Mouse (Mus musculus) CD4-positive, CD25-positive, alpha-beta regulatory T cell, adult 2 months (primary cell): ENCODE results near the gene Homez.

ENCODE experiments used
- DNase-seq: peaks from one replicate; pipeline ENCODE4 v3.0.0-alpha.2; 2012; ENCODE audit warnings: low read depth, low spot score

The Homez gene

DNA sequence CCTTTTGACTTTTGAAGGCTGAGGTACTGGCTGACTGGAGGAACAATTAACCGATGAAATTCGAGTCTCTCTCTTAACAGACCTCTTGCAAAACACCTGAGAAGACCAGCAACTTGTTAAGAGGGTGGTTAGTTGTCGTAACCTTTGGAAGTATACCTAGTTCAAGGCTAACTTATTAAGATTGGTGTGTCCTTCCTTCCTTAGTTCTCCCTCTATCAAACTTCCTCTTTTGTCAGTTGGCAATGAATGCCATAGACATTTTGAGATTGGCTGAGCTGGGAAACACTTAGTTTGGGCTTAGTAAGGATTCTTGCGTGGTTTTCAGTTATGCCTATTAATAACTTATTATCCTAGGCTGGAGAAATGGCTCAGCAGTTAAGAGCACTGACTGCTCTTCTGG lies 2.7 kb downstream of the Homez start:
- DNase-seq, result no peak

DNA sequence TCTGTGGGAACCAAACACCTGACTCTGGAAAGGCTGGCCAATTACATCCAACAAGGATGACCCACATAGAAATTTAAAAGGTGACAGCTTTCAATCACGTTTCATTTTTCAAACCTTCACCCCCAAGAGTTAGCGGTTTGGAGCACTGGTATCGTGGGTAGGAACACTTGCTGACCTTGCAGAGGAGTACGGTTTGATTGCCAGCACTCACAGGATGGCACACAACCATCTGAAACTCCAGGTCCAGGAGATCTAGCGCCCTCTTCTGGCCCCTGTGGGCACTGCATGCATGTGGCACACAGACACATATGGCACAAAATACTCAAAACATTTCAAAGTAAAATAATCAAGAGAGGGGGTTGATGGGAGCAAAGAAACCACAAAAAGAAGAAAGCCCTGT lies 3.8 kb downstream of the Homez start:
- DNase-seq, result peak; percentile 75

DNA sequence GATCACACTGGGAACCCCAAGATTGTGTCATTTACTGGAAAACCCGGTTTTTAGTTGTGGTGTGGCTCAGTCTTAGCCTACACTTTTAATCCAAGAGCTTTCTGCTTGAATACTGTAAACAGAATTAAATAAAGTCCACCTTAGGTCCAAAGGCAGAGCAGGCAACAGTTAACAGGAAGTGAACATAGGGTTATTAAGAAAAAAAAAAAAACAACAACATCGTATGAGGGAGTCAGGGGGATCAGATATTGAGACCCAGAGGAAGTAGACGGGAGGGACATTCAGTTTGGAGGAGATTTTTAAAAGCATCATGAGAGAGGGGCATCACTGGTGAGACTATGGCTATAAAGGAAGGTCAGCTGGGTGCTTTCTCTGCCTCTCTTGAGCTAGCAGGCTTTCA lies 4.5 kb downstream of the Homez start:
- no peak for DNase-seq

DNA sequence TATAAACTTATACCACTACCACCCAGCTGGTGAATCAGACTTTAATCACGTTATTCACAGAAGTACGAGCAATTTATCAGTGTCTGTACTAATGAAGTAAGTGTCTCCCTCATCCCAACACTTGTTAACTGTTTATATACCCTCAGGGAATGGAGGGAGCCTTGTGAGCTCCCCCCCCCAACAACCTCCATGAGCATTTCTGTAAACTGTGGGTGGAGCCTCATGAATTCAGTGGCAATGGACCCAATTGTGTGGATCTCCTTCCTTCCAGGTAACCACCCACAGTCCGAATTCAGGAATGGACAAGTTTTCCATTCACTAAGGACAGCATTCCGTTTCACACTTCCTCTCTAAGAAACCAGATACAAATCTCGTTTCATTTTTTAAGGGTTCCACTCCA lies 5.1 kb downstream of the Homez start:
- DNase-seq, result no peak

DNA sequence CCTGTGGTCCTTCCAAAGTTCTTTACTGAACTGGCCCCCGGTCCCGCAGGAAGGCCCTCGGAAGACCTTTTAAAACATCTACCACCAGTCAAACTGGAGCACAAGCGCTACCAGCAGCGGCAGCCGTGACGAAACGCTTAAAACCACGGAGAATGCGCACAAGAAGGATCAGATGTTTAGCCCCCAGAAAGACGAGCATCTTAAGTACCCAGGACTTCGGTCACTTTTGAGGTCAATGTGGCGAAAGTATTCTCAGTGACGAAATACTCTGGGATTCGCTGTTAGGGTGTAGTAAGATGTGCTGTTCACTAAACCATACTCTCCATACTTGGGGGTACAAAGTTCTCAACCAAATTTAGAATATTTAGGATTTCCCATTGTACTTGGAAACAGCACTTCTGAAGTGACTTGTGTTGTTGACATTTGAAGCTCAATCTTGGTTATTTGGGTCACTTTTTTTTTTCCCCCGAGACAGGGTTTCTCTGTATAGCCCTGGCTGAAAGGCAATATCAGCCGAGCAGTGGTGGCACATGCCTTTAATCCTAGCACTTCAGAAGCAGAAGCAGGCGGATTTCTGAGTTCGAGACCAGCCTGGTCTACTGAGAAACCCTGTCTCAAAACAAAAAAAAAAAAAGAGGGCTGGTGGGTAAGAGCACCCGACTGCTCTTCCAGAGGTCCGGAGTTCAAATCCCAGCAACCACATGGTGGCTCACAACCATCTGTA lies 6.3 kb downstream of the Homez start:
- peak; percentile 37 for DNase-seq

DNA sequence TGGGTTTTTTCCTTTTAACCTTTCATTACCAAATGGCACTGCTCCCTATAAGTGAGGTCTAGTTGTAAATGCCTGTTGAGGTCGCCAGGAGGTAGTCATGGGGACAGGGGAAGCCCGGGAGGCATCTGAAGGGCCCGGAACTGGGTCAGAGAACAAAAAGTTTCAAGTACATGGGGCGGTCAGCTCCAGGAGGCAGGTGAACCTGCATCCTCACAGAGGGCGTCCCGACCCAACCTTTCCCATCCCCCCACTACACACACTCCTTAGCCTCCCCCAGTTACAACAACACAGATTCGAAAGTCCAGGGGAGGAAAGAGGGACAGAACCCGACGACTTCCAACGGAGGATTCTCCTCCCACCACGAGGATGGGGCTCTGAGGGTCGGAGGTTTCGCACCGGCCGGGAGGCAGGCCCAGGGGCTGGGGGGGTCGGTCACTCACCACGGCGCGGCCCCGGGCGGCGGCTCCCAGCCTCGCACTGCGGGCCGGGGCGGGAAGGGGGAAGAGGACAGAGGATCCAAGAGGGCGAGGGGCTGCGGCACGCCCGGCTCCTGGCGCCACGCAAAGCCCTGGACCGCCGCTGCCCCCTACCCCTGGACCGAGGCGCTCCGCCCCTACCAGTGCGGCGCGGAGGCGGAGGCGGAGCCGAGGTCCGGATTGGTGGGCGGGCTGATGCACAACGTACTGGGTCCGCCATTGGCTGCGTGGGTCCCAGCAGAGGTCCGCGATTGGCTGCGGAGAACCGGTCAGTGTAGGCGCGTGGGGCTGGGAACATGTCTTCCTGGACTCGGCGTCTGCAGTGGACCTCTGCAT lies 7.1 kb downstream of the Homez start:
- DNase-seq, result peak; percentile 89

DNA sequence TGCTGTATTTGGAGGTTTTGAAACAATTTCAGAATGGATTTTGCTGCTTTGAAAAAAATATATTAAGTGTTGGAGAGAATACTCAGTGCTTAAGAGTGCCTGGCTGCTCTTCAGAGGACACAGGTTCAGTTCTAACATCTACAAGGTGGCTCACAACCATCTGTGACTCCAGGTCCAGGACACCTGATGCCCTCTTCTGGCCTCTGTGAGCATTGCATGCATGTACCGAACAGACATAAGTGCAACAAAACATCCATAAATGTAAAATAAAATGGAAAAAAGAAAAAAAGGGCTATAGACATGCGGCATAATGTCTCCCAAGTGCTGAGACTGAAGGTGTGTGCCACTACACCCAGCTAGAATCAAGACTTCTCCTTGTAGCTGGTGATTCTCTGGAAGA lies 10.2 kb downstream of the Homez start:
- DNase-seq, result peak; percentile 81

DNA sequence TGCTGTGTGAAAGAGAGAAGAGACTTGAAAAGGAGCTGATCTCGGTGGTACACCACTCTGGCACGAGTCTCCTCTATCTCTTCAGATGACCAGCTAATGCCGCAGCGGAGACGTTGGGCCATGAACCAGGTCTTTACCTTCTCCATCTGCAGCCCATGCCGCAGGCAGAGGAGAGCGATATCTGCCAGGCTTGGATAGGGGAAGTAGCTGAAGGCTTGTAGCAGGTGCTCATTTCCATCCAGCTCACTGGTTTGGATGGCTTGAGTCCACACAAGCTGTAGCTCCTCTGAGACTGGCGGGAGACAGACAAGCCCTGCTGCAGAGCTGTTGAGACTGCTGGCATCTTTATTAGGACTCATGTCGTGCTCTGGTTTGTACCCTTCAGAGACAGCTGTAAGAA lies 12.9 kb downstream of the Homez start:
- no peak for DNase-seq

DNA sequence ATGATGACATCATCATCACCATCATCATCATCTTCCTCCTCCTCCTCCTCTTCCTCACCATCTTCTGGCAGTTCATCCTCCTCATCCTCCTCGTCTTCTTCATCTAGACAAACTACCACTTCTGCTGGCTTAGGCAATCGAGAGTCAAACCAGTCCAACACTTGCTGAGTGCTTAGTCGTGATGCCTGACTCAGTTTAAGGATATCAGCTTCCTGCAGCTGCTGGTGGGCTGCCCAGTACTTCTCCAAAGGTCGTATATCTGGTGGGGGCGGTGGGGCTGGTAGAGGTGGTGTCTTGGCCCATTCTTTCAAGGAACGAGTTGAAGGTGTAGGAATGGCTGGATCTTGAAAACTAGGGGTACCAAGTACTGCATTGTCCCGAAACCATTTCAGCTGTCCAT lies 14.1 kb downstream of the Homez start:
- DNase-seq, result no peak

DNA sequence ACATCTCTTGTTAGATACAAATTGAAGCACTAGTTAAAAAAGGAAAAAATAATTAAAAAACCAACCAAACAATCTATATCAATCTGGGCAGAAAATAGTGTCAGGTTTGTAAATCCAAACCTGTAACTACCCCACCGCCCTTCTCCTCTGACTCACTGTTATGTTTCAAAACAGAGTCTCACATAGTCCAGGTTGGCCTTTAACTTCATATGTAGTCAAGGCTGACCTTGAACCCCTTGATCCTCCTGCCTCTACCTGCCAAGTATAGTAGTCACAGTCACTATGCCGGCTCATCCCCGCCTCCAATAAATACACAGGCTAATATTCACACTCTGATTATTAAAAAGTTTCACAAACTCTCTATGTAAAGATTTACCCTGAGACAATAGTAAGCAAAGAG lies 15.0 kb downstream of the Homez start:
- no peak for DNase-seq

DNA sequence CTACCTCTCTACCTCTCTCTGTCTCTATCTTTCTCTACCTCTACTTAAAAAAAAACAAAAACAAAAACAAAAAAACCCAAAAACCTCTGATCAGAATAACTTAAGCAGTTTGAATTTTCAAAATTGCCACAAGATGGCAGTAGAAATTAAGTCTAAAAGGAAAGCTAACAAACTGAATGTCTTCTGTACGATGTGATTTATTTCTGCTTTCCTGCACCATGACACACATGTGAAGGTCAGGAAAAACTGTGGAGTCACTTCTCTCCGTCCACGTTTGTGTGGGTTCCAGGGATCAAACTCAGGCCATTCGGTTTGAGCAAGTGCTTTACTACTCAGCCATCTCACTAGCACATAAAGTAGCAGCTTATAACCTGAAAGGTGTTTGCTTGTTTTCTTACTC lies 27.3 kb downstream of the Homez start:
- peak; percentile 63 for DNase-seq

DNA sequence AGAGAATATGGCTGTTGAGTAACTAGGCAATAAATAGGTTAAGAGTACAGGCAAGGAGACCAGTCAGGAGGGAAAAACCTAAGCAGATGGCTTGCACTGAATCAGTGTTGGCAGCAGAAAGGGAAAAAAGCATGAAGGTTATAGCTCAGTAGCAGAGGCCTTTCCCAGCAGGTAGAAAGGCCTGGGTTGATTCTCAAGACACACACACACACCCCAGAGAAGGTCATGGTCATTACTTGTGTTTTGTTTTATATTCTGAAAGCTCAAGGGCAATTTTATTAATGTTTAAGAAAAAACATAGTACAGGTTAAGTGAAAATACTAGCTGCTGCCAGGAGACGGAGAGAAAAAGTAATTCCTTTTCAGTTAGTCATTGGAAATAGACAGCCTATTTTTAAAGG lies 47.0 kb downstream of the Homez start:
- no peak for DNase-seq

DNA sequence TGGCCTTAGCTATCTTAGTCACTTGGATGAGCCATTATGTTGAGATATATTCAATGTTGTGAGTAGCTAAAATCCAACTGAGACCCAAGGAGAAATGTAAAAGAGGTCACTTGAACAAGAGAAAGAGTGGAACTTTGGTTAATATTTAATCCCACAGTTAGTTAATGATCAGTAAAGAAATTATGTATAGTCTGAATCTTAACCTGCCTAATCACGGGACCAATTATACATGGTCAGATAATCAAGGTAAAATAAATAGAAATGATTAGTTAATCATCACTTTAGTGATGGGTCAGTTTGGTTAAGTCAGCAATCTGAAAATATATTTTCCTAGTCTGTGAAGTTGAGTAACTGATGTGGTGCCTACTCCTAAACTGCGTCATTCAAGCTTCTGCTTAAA lies 48.5 kb downstream of the Homez start:
- DNase-seq, result no peak

DNA sequence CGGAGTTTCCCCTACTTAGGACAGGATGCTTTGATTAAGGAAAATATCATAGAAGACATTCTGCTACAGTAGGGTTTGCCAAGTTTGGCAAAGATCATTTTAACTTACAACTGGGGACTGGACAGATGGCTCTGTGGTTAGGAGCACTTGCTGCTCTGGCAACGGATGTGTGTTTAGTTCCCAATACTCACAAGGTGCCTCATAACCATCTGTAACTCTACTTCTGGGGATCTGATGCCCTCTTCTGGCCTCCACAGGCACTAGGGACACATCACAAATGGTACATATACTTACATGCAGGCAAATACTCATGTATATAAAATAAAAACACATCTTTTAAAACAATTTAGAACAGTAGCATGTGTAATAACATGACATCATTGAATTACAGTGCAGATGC lies 53.0 kb downstream of the Homez start:
- peak; percentile 31 for DNase-seq

DNA sequence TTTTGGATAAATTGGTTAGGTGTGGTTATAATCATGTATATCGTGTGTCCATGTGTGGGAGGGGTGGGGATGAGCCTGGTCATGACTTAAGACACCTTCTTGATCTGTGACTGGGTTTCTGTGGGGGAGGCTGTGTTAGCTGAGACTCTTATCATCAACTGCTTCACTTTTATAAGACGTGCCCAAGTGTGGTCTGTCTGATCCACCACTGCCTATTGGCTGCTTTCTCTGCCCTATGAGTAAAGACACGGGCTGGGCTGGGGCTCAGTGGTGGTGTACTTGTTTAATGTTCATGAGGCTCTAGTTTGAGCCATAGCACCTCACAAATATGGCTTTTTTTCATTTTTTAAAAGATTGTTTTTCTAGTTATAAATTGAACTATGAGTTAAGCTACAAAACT lies 55.0 kb downstream of the Homez start:
- DNase-seq, result no peak

DNA sequence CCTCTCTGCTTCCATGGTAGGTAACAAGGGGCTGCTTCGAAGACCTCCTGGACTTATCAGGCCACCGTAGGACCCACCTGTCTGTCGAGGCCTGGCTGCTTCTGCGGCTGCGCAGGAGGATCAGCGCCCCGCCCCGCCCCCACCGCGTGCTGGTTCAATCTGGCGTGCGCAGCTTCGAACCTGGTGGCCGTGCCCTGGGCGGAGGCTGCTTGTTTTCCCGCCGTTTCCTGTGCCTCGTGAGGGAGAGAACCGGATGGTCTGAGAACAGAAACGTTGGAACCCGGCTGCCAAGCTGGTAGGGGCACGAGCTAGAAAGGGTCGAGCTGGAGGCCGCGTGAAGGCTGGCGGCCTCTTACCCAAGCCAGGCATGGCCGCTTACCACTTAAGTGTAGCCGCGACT lies 56.8 kb downstream of the Homez start, which contains the start of gene Rnf212b:
Gene Rnf212b (plus strand): TSS at position 151 of the 400 bp plus-strand sequence.
- no peak for DNase-seq

DNA sequence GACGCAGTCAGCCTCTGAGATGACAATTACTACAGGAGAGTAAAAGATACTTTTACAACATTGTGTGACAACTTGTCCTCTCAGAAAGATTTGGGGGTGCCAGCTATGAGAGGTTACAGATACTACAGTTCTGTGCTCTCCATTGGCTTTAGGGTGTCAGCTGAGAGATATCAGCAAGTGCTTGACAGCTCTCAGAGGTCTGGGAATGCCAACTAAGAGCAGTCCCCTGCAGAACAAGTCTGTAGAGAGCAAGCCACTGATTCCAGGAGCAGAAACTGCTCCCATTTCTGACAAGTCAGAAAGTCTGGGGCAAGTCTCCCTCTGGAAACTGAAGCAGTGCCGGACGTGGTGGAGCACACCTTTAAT lies 61.1 kb downstream of the Homez start:
- DNase-seq, result no peak

DNA sequence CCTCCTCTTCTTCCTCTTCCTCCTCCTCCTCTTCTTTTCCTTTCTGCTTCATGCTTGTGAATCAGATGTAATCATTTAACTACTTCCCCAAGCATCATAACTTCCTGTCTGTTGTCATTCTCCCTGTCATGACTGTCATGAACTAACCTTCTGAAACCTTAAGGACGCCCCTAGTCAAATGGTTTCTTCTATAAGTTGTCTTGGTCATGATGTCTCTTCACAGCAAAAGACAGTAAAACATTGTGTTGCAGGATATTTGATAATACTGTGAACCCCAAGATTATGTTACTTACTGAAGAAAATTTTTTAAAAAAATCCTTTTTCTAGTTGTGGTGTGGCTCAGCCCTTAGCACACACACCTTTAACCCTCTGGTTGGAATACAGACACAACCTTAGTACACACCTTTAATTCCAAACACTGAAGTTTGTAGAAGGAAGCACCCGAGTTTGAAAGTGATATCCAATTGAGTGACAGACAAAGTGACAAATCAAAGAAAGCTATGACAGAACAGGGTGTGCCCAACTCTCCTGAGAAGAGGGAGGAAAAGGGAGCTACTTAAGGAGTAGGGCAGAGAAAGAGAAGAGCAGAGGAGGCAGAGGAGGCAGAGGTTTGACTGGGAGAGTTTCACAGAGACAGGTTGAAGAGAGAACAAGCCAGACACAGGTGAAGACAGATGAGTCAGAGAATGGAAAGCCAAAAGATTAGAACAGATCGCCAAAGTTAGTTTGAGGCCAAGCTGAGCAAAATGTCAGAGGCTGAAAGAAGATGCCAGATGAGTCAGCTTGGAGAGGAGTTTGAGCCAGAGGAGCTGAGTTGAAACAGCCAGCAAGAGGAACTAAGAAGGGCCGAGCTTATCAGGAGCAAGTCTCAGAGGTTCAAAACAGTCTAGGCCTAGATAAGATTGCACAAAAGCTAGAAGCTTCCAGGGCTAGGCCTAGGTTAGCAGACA lies 61.8 kb downstream of the Homez start:
- DNase-seq, result no peak

DNA sequence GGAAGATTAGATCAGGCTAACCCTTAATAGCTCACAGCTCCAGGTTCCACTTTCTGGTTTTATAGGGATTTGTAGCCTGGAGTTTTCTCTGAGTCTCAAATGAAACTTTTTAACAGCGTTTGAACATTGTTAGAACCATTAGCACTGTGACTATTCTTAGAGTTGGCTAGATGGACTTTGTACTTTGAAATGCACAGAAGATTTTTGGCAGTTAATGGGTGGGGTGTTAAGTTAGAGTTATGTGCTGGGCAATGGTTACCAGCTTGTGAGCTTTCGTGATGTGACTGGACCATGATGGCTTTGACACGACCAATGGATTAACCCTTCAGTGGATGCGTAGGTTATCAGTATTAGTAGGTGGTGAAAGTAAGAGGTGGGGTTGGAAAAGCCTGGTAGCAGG lies 64.6 kb downstream of the Homez start:
- DNase-seq, result no peak
